Mouse (Mus musculus) kidney, embryonic 14.5 days (tissue): ENCODE measurements at regions not wholly inside any gene's neighbourhood (a gene's known extent, or its start where the extent isn't known, plus 50 kb on each side); places are given as distances from the start of the nearest gene placed in this dataset.
"Not testable (repeated sequence)": the region's sequence is repeated elsewhere in the genome, so short reads cannot be mapped to it uniquely, and the experiment has no call there.

ENCODE experiments used
- ATAC-seq: fragments of 200-750 bp; cut with Nextera tagmentation; 2 replicates; pipeline ENCODE4 v1.8.0; 2017; ENCODE audit warnings: moderate number of reproducible peaks, mild to moderate bottlenecking, moderate TSS enrichment, moderate library complexity; ENCODE audit not compliant: low FRiP score, low TSS enrichment
- H3K27ac ChIP-seq: fragments of 300-500 bp; sonication (generic); 2 replicates; pipeline ENCODE4 v1.5.1; 2014; ENCODE audit warnings: low read depth, mild to moderate bottlenecking, low read length, moderate library complexity, mixed read lengths
- H3K27me3 ChIP-seq: fragments of 300-500 bp; sonication (generic); 2 replicates; pipeline ENCODE4 v1.6.1; 2014; ENCODE audit warnings: mild to moderate bottlenecking, low read length; ENCODE audit not compliant: control insufficient read depth, insufficient read depth
- H3K36me3 ChIP-seq: fragments of 300-500 bp; sonication (generic); 2 replicates; pipeline ENCODE4 v1.6.1; 2014; ENCODE audit warnings: low read length, mixed read lengths; ENCODE audit not compliant: control insufficient read depth, insufficient read depth
- H3K4me1 ChIP-seq: fragments of 300-500 bp; sonication (generic); 2 replicates; pipeline ENCODE4 v1.6.1; 2014; ENCODE audit warnings: low read length, mixed read lengths; ENCODE audit not compliant: control insufficient read depth, insufficient read depth
- H3K4me2 ChIP-seq: fragments of 300-500 bp; sonication (generic); replicated peaks from 2 replicates; pipeline ENCODE4 v1.6.1; 2014; ENCODE audit warnings: low read depth, mild to moderate bottlenecking, low read length
- H3K4me3 ChIP-seq: fragments of 300-500 bp; sonication (generic); 2 replicates; pipeline ENCODE4 v1.5.1; 2014; ENCODE audit warnings: mild to moderate bottlenecking, low read length
- H3K9ac ChIP-seq: fragments of 300-500 bp; sonication (generic); 2 replicates; pipeline ENCODE4 v1.6.1; 2014; ENCODE audit warnings: low read depth, mild to moderate bottlenecking, low read length, moderate library complexity
- H3K9me3 ChIP-seq: fragments of 300-500 bp; sonication (generic); 2 replicates; pipeline ENCODE4 v1.6.1; 2016; ENCODE audit warnings: low read length; ENCODE audit not compliant: control insufficient read depth
- WGBS: fragments of 180-500 bp; shearing (Covaris S2); extraction: QIAGEN DNeasy Blood & Tissue Kit; methylation state at CpG from one replicate; pipeline ENCODE4 v1.1.7; 2014; 5-methylcytosine and 5-hydroxymethylcytosine counted together

- WGBS: 64% methylated on average over 1 of the region's 5 CpGs
- not testable (repeated sequence) for H3K27me3 ChIP-seq, H3K4me2 ChIP-seq, H3K4me1 ChIP-seq, ATAC-seq, H3K9me3 ChIP-seq, H3K4me3 ChIP-seq, H3K27ac ChIP-seq, H3K9ac ChIP-seq, H3K36me3 ChIP-seq
Observed at GRCm38 (mm10) chrX:152511922-152512321, 51.2 kb upstream of the Cldn34a start.

GRCm38 (mm10) chrX:152505405-152505804, 57.7 kb upstream of the Cldn34a start:
- WGBS: no CpG with 5 or more reads among the region's 3 CpGs
- H3K4me2 ChIP-seq, H3K27me3 ChIP-seq, H3K9ac ChIP-seq, H3K36me3 ChIP-seq, H3K27ac ChIP-seq, H3K4me1 ChIP-seq, H3K4me3 ChIP-seq, H3K9me3 ChIP-seq: not testable (repeated sequence)
- 0 out of 2 replicates have a peak, but pooled peaks have one; percentile 28 for ATAC-seq

- not testable (repeated sequence) for H3K36me3 ChIP-seq, H3K9ac ChIP-seq, H3K27ac ChIP-seq, ATAC-seq, H3K4me1 ChIP-seq, H3K27me3 ChIP-seq, H3K9me3 ChIP-seq, H3K4me2 ChIP-seq, H3K4me3 ChIP-seq
- no CpG with 5 or more reads among the region's 5 CpGs for WGBS
Observed at GRCm38 (mm10) chrX:152499371-152499957, 63.7 kb upstream of the Cldn34a start.

- WGBS: 58% methylated on average over 4 of the region's 4 CpGs
Observed at GRCm38 (mm10) chrX:152471387-152472010, 91.6 kb upstream of the Cldn34a start.

GRCm38 (mm10) chrX:152424432-152424958, 56.0 kb upstream of the Gpr173 start:
- not testable (repeated sequence) for H3K9me3 ChIP-seq, H3K27ac ChIP-seq, H3K4me3 ChIP-seq, H3K4me2 ChIP-seq, H3K4me1 ChIP-seq, H3K36me3 ChIP-seq, H3K27me3 ChIP-seq, H3K9ac ChIP-seq, ATAC-seq
- no CpG with 5 or more reads among the region's 5 CpGs for WGBS

More at GRCm38 (mm10) chrX:152471387-152472010, 91.6 kb upstream of the Cldn34a start:
- Histone ChIP-seq H3K4me2 (no peak overlapping the region), H3K27ac (no peak overlapping the region), H3K9ac (no peak overlapping the region), H3K9me3 (no peaks in the 10 kb centered on the region), H3K36me3 (no peaks in the 10 kb centered on the region), H3K27me3 (peaks cover 3% of the 10 kb centered on the region; the same call in 1 of the 2 replicates), H3K4me1 (no peaks in the 10 kb centered on the region), H3K4me3 (no peak overlapping the region)
- ATAC-seq: no peak

GRCm38 (mm10) chrX:152418512-152418911, 50.0 kb upstream of the Gpr173 start:
- not testable (repeated sequence) for H3K27ac ChIP-seq, H3K9me3 ChIP-seq, ATAC-seq, H3K4me2 ChIP-seq, H3K36me3 ChIP-seq, H3K27me3 ChIP-seq, H3K4me3 ChIP-seq, H3K4me1 ChIP-seq, H3K9ac ChIP-seq
- no CpG with 5 or more reads among the region's 3 CpGs for WGBS
